Mouse (Mus musculus): ENCODE results near the gene Taok3.

DNA sequence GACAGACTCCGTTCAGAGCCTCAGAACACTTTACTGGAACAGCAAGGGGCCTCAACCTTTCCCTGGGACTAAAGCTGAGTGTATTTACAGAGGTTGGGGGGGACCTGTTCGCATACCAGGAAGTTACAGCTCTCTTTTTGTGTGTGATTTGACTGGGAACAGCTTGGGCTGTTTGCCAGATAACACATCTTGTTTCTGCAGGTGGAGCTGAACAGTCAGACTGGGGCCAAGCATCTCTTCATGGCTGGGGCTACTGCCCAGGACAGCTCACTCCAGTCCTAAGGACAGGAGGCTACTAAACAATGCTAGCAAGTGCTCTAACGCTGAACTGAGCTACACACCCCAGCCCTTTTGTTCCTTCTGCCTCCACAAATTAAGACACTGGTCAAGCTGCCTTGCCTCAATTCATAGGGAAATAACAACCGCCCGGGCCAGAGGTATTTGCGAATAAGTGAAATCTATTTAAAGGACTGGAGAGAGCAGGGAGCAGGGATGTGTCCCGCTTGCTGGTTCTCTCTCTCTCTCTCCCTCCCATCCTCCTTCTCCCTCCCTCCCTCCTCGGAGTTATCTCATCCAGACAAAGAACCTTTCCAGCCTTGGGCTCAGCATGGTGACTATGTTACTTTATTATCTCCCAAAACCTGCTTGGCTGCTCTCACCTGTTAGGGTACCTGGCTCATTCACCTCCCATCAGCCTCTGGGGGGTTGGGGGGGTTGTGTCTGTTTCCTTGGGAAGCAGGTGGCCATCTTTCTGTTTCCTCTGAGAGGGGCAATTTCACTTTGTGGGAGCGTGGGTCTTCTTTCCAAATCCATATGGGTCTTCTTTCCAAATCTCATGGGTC is 194.9 kb downstream of the Taok3 start:
- TF ChIP-seq CTCF (IDR thresholded peaks at IDR 0.05) (no peak), POLR2A (IDR thresholded peaks at IDR 0.05; ENCODE audit: insufficient read depth, low read depth, low read length) (no peak), EP300 (IDR thresholded peaks at IDR 0.05; ENCODE audit: insufficient read depth, low read depth, low read length) (no peak)
